Mouse (Mus musculus) spleen, postnatal 36 days (tissue): ENCODE data around the gene Zfp52.

Experiments used
- DNase-seq, 2 experiments: peaks; one replicate each; pipeline ENCODE4 v3.0.0; 2022; ENCODE audit warnings: low spot score in 2 of 2, mixed read lengths in 1 of 2

The Zfp52 gene

GRCm38 (mm10) chr17:21535096-21536001 lies at the start of gene Zfp52:
Zfp52 (plus strand) TSS chr17:21535539.
- peak; percentile 78 to 81 for DNase-seq

- peak; percentile 90 to 91 for DNase-seq
These were observed 46.4 kb upstream of the Zfp52 start, which contains the start of gene Zfp53 for GRCm38 (mm10) chr17:21488760-21489499. Zfp53 (plus strand) TSS chr17:21488998.

GRCm38 (mm10) chr17:21489500-21490001 lies 45.8 kb upstream of the Zfp52 start:
- DNase-seq, result no peak

- no peak for DNase-seq
These were observed 34.0 kb upstream of the Zfp52 start for GRCm38 (mm10) chr17:21501365-21501764.

- DNase-seq, result no peak
These were observed 30.8 kb upstream of the Zfp52 start for GRCm38 (mm10) chr17:21504524-21504923.

- DNase-seq, result no peak
These were observed 29.1 kb upstream of the Zfp52 start for GRCm38 (mm10) chr17:21506258-21506657.

- no peak for DNase-seq
These were observed 25.6 kb upstream of the Zfp52 start for GRCm38 (mm10) chr17:21509756-21510155.

- DNase-seq, result peak; percentile 60 to 61
These were observed 19.8 kb upstream of the Zfp52 start for GRCm38 (mm10) chr17:21515403-21516105.

- peak; percentile 45 to 48 for DNase-seq
These were observed 18.9 kb upstream of the Zfp52 start for GRCm38 (mm10) chr17:21516201-21517129.

GRCm38 (mm10) chr17:21517130-21517671 lies 18.1 kb upstream of the Zfp52 start:
- DNase-seq, result no peak

- no peak for DNase-seq
These were observed 9.1 kb upstream of the Zfp52 start for GRCm38 (mm10) chr17:21526270-21526669.

GRCm38 (mm10) chr17:21530645-21531330 lies 4.6 kb upstream of the Zfp52 start:
- DNase-seq, result no peak

- DNase-seq, result no peak
These were observed 3.7 kb upstream of the Zfp52 start for GRCm38 (mm10) chr17:21531621-21532020.

GRCm38 (mm10) chr17:21532101-21532951 lies 3.0 kb upstream of the Zfp52 start:
- peak; percentile 49 to 57 for DNase-seq

- no peak for DNase-seq
These were observed 1.4 kb upstream of the Zfp52 start for GRCm38 (mm10) chr17:21533961-21534360.

- DNase-seq, result peak; percentile 71 to 85
These were observed 761 bp upstream of the Zfp52 start for GRCm38 (mm10) chr17:21534460-21535095.

GRCm38 (mm10) chr17:21536096-21536495 lies 757 bp downstream of the Zfp52 start:
- peak in 1 of 2 experiments; percentile 16 for DNase-seq

GRCm38 (mm10) chr17:21536676-21537075 lies 1.3 kb downstream of the Zfp52 start:
- no peak for DNase-seq
